Mouse (Mus musculus): ENCODE results near the gene Chst3.

- TF ChIP-seq EP300 (IDR thresholded peaks at IDR 0.05; ENCODE audit: low read depth): no peak
- TF ChIP-seq CTCF (IDR thresholded peaks at IDR 0.05; ENCODE audit: low read depth): no peak
Observed at GRCm38 (mm10) chr10:60260557-60261294, 41.7 kb upstream of the Chst3 start.

Measured in heart, postnatal 0 days (tissue).